Mouse (Mus musculus): ENCODE measurements at regions not wholly inside any gene's neighbourhood (a gene's known extent, or its start where the extent isn't known, plus 50 kb on each side); places are given as distances from the start of the nearest gene placed in this dataset.

GRCm38 (mm10) chr13:56357955-56358354, 61.6 kb upstream of the Cxcl14 start:
- TF ChIP-seq POLR2A (IDR thresholded peaks at IDR 0.05; ENCODE audit: insufficient read depth, low read depth, low read length) (no peak), EP300 (IDR thresholded peaks at IDR 0.05; ENCODE audit: insufficient read depth, low read depth, low read length) (no peak)

Data from heart, adult 2 months (tissue).